Mouse (Mus musculus): ENCODE results near the gene Calm2. TPM values are rescaled to one million over a fixed set of nuclear protein-coding genes. Genes with fewer than 3 reads are reported as not detected.

Gene Calm2
- total RNA-seq (2014; fragmentation: Nextera tagmentation) (410 and 477 TPM in 2 replicates), total RNA-seq (2017) (1,690 and 1,803 TPM in 2 replicates)

- peak; percentile 80 for ATAC-seq (replicated peaks; ENCODE audit: poor library complexity, severe bottlenecking)
Measured at GRCm38 (mm10) chr17:87446767-87447611, at the start of gene Calm2. Gene Calm2 (minus strand): TSS chr17:87446935.

- no peak for ATAC-seq (replicated peaks; ENCODE audit: poor library complexity, severe bottlenecking)
Measured at GRCm38 (mm10) chr17:87495504-87495903, 48.8 kb upstream of the Calm2 start.

DNA sequence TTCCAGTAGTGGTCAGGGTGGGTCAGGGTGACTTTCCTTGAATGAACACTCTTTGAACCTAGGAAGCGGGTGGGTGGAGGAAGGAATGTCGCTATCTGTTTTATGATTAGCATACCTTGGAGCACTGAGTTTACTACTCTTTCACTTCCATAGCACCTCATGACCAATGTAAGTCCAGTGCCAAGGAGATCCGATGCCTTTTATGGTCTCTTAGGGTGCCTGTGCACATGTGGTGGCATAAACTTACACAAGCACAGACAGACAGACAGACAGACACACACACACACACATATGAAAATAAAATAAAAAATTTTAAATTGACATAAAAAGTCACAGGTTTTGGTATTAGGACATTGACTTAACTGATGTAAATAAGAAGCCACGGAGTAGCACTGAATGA is 47.6 kb upstream of the Calm2 start:
- ATAC-seq (replicated peaks; ENCODE audit: poor library complexity, severe bottlenecking) = no peak

- no peak for ATAC-seq (replicated peaks; ENCODE audit: poor library complexity, severe bottlenecking)
Measured at GRCm38 (mm10) chr17:87492286-87492685, 45.6 kb upstream of the Calm2 start.

- no peak for ATAC-seq (replicated peaks; ENCODE audit: poor library complexity, severe bottlenecking)
Measured at GRCm38 (mm10) chr17:87490295-87490694, 43.6 kb upstream of the Calm2 start.

- no peak for ATAC-seq (replicated peaks; ENCODE audit: poor library complexity, severe bottlenecking)
Measured at GRCm38 (mm10) chr17:87485751-87486150, 39.0 kb upstream of the Calm2 start.

DNA sequence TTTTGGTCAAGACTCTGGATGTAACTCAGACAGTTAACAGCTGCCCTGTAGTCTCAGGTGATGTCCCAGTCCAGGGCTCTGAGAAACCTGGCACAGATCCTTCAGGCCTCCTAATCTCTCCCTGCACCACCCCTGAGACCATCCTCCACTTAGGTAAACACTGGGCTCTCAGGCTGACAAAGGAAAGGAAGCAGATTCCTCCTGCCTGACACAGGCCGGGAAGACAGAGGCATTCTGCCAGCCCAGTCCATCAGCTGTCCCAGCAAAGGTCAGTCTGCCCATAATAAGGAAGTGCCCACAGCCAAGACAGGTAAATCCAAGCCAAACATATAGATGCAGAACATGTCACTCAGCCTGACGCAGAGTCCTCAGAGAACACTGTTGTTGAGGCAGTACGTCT is 36.1 kb upstream of the Calm2 start:
- ATAC-seq (replicated peaks; ENCODE audit: poor library complexity, severe bottlenecking) = no peak

GRCm38 (mm10) chr17:87478569-87478968 is 31.8 kb upstream of the Calm2 start:
- ATAC-seq (replicated peaks; ENCODE audit: poor library complexity, severe bottlenecking) = no peak

GRCm38 (mm10) chr17:87477611-87478010 is 30.9 kb upstream of the Calm2 start:
- no peak for ATAC-seq (replicated peaks; ENCODE audit: poor library complexity, severe bottlenecking)

DNA sequence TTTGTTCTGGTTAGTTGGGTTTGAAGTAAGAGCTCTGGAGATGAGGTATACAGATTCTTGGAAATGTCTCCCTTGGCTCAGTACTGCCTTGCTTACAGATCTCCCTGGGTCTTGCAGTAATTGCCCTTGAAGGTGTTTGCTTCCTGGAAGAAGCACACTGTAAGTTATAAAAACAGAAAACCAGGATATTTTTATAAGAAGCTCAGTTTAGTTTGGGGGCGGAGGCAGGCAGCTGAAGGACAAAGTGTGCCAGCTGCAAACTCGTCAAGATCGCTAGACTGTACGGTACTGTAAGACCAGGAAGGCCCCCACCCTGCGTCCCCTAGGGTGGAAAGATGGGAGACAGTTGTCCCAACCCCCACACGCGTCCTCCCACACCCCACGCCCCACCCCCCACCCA is 28.6 kb upstream of the Calm2 start:
- no peak for ATAC-seq (replicated peaks; ENCODE audit: poor library complexity, severe bottlenecking)

DNA sequence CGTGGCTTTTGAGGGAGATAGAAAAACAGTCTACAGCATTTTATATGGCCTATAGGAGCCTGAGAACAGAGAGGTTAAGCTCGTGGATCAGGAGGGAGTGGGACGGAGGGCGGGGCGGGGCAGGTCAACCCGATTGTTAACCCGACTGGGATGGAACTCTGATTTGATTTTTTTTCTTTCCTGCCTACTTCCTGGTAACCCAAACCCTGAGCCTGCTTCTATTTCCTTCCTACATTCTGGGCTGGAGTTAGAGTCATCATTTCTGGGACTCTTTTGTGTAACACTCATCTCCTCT is 27.7 kb upstream of the Calm2 start:
- ATAC-seq (replicated peaks; ENCODE audit: poor library complexity, severe bottlenecking) = no peak

DNA sequence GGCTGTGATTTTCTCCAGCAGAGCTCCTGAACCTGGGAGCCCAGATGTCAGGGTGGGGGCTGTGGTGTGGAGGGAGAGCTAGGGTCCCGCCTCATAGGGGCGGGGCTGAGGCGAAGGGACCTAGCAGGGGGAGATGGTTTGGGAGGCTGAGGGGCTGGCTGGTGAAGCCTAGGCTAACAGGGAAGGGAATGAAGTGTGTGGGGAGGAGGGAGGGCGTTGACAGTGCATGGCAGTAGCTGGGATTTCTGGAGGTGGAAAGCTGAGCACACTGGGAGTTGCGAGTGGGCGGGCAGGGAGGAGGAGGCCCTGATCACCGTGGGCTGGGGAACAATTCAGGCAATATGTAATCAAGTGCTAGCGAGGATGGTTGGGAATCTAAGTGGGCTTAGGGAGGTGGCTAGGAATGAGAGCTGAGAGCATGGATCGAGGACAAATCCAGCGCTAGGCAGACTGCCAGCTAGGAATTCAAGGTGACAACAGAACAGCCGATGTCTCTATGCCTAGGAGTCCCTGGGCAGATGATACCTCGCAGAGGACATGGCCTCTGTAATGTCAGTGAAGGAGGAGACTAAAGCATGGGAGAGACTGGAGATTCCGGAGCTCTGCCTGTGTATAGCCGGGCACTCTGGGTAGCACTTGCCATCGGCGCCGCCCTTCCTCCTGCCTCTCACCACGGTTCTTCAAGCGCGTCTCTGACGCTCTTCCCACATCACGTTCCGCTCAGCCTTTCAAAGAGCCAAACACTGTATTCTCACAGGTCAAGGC is 27.2 kb upstream of the Calm2 start:
- ATAC-seq (replicated peaks; ENCODE audit: poor library complexity, severe bottlenecking) = peak; percentile 68

DNA sequence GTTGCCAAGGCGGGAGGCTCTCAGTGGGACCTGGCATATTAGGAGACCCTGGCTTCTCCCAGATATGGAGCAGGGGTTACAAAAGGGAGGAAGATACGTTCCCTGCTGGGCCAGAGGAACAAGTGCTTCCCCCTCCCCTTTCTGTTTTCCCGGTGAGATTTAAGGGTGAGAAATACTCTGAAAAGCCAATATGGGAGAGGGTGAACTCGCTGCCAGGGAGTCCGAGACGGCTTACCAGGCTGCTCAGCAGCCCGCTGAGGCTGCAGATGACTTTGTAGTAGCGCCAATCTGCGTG is 26.7 kb upstream of the Calm2 start:
- no peak for ATAC-seq (replicated peaks; ENCODE audit: poor library complexity, severe bottlenecking)

DNA sequence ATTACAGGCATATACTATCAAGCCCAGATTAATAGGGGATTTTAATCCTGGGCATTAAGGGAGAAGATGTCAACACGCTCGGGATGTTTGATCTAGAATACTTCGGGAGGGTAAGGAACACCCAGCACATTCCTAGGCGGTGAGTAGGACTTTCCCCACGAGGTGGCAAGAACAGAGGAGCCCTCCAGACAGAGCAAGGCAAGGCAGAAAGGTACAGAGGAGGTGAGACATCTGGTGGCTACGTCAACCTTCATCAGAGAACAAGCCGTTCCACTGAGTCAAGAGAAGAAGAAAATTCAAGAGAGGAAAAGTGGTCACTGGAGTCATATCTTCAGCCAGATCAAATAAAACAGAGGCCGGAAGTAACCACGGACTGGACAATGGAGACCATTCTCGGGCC is 26.1 kb upstream of the Calm2 start:
- ATAC-seq (replicated peaks; ENCODE audit: poor library complexity, severe bottlenecking) = no peak

DNA sequence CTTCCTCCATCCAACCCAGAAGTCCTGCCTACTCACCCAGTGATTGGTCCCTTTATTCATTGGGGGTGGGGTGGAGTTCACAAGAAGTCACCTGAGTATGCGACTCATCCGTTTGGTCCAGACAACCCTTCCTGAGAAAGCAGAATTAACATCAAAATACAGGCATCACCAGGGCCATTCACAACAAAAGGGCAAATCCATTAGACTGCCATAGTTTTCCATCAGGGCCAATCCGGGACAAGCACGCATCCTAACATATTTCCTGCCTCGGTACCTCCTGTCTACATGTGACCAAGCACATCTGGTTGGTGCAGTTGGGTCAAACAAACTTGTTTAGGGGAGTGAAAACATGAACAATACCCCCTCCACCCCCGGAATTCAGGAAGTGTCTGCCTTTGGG is 24.9 kb upstream of the Calm2 start:
- no peak for ATAC-seq (replicated peaks; ENCODE audit: poor library complexity, severe bottlenecking)

DNA sequence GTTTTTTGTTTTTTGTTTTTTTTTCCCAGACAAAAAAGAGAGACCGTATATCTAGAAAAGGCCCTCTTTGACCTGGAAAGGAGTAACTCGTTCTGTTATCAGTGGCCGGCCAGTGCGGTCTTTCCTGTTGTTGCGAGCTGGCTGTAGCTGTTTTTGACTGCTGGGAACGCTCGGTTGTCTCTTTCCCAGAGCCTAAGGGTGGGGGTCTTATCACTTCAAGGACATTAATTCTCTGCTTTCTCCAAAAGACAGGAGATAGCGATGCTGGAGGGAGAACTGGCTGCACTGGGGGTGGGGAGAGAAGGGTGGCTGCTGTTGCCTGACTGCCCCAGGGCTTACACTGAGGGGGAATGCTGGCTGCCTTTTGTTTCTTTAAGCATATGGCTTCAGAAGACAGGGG is 24.1 kb upstream of the Calm2 start:
- no peak for ATAC-seq (replicated peaks; ENCODE audit: poor library complexity, severe bottlenecking)

DNA sequence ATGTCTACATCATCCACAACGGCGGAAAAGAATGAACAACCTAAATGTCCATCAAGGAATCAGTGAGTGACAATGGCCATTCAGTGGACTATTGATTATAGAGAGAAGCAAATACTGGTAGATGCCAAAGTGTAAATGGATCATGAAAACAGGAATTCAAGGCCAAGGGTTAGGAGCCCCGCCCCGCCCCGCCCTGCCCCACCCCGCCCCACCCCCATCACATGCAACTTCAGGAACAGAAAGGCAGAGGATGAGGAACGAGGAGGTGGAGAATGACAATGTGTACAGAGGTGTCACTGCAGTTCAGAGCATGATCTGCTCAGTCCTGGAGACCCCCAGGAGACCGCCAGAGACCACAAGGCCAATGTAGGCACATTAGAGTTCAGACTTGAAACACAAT is 23.5 kb upstream of the Calm2 start:
- ATAC-seq (replicated peaks; ENCODE audit: poor library complexity, severe bottlenecking) = no peak

DNA sequence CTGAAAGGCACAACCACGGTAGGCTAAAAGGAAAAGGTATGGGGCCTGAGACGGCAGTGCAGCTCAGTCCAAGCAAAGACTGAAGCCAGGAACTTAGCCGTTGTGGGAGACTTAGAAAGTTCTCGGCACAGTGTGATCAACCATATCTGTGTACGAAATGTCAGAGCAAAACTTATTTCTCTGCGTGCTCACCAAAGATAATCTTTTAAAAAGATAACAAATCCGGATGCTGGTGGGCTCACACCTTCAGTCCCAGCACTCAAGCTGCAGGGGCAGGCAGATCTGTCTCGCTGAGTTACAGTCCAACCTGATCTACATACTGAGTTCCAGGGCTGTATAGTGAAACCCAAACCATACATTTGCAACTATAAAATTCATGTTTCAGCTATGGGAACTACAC is 22.7 kb upstream of the Calm2 start:
- no peak for ATAC-seq (replicated peaks; ENCODE audit: poor library complexity, severe bottlenecking)

GRCm38 (mm10) chr17:87468616-87469015 is 21.9 kb upstream of the Calm2 start:
- ATAC-seq (replicated peaks; ENCODE audit: poor library complexity, severe bottlenecking) = no peak

GRCm38 (mm10) chr17:87461499-87461896 is 14.8 kb upstream of the Calm2 start:
- ATAC-seq (replicated peaks; ENCODE audit: poor library complexity, severe bottlenecking) = peak; percentile 55

DNA sequence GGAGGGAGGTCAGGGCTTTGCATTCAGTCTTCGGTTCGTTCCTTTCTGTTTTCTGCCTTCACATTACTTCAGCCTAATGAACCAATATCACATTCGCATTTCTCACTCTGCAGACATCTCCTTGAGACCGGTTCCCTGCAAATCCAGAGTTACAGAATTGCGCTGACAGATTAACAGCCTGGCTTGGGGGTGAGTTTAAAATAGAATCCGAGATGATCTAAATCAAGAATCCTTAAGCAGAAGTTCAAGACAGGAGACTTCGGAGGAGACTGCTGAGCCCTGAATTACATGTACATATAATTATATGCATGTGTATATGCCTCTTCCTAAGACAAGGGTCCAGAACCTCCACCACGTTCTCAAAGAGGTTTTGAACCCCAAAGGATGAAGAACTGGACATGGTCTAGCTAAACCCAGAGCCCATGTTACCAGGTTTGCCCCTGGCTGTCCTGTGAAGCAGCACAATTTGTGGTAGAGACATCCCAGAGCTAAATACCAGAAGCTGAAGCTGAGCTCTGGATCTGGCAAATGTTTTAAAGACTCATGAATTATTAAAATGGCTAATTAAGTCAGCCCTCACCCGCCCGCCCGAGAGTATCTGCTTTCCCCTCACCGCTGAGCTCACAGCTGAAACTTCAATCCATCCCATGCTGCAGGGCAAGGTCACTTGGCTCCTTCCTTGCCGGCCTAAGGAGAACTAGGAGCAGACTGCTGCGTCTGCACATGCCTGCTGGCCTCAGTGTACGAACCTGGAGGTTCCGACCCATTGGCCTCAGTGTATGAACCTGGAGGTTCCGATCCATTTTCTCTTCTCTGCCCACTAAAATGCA is 14.1 kb upstream of the Calm2 start:
- ATAC-seq (replicated peaks; ENCODE audit: poor library complexity, severe bottlenecking) = no peak

Data from granulocyte monocyte progenitor cell, adult 5-6 weeks (primary cell).